ENCODE assay signal across 24 mouse cellular contexts in genomic region chr11:68315551-68316130, GRCm38 (mm10).
DNase-seq lines count a peak whose midpoint lies in the region; ATAC-seq and TF ChIP-seq lines count a peak whose summit lies in the region.
"Had no signal": no experiment of that assay in that cellular context is flagged by ENCODE, and none has a peak within 500 bp of the region (broad histone marks: within the 10 kb centered on the region; RNA-seq: fewer than 3 reads in every experiment).

No protein-coding gene starts in this region.

- H3K36me3 ChIP-seq in embryonic facial prominence, embryonic 13.5 days: no peaks in the 10 kb centered on the region
- H3K36me3 ChIP-seq in small intestine, adult 2 months (ENCODE audit: control insufficient read depth, insufficient read depth, low read length): no peaks in the 10 kb centered on the region
- H3K36me3 ChIP-seq: lung, embryonic 15.5 days; midbrain, embryonic 15.5 days had no signal

- no peak overlapping the region for H3K4me3 ChIP-seq in embryonic facial prominence, embryonic 13.5 days
- H3K4me3 ChIP-seq in small intestine, adult 2 months (ENCODE audit: low read depth, low read length): no peak overlapping the region
- H3K4me3 ChIP-seq: erythroblast, embryonic 14.5 days; hindbrain, embryonic 10.5 days; lung, embryonic 15.5 days; midbrain, embryonic 15.5 days had no signal

- no peak for TF ChIP-seq POLR2A in small intestine, adult 2 months (IDR thresholded peaks at IDR 0.05; ENCODE audit: low read depth, low read length)

- no peak overlapping the region for H3K4me2 ChIP-seq in embryonic facial prominence, embryonic 13.5 days
- H3K4me2 ChIP-seq: liver, embryonic 11.5 days; lung, embryonic 15.5 days; midbrain, embryonic 15.5 days had no signal

- no peak for TF ChIP-seq CTCF in small intestine, adult 2 months (IDR thresholded peaks at IDR 0.05; ENCODE audit: extremely low read depth, insufficient read length, insufficient replicate concordance, low read depth, low read length)

- H3K9me3 ChIP-seq in embryonic facial prominence, embryonic 13.5 days: no peaks in the 10 kb centered on the region; the same call in 1 of the 2 replicates
- H3K9me3 ChIP-seq: lung, embryonic 15.5 days; midbrain, embryonic 15.5 days had no signal

- WGBS in embryonic facial prominence, embryonic 13.5 days: 43% methylated on average over 11 of the region's 11 CpGs
- 74% methylated on average over 11 of the region's 11 CpGs for WGBS in small intestine, adult 2 months

- H3K27ac ChIP-seq in embryonic facial prominence, embryonic 13.5 days: 0 out of 2 replicates have a peak overlapping the region, but pooled peaks have one; percentile 28
- H3K27ac ChIP-seq in small intestine, adult 2 months (ENCODE audit: insufficient read depth, low read depth, low read length): 0 out of 2 replicates have a peak overlapping the region, but pooled peaks have one; percentile 21
- H3K27ac ChIP-seq: hindbrain, embryonic 10.5 days; lung, embryonic 15.5 days; midbrain, embryonic 15.5 days had no signal

- H3K4me1 ChIP-seq in embryonic facial prominence, embryonic 13.5 days: peaks cover 21% of the 10 kb centered on the region
- no peaks in the 10 kb centered on the region for H3K4me1 ChIP-seq in small intestine, adult 2 months (ENCODE audit: control insufficient read depth, insufficient read depth, insufficient read length, low read length)

- no peaks in the 10 kb centered on the region for H3K27me3 ChIP-seq in embryonic facial prominence, embryonic 13.5 days
- H3K27me3 ChIP-seq in small intestine, adult 2 months (ENCODE audit: control insufficient read depth, insufficient read depth, low read length): no peaks in the 10 kb centered on the region
- H3K27me3 ChIP-seq: lung, embryonic 15.5 days; midbrain, embryonic 15.5 days had no signal

- H3K9ac ChIP-seq in embryonic facial prominence, embryonic 13.5 days: no peak overlapping the region
- H3K9ac ChIP-seq: lung, embryonic 15.5 days; midbrain, embryonic 15.5 days had no signal

- DNase-seq in heart, adult 11 months: peak; percentile 84
- DNase-seq in heart, adult 18-20 months: no peak
- DNase-seq in forelimb bud, embryonic 11.5 days (ENCODE audit: low read depth, low spot score): peak; percentile 54
- no peak for DNase-seq in layer of hippocampus, adult 18-20 months (ENCODE audit: low spot score in 2 of 2)
- DNase-seq in spleen, adult 12 weeks (ENCODE audit: low spot score): no peak
- DNase-seq: adrenal gland, postnatal 10 days; cerebellum, adult 8-10 months; cerebellum, postnatal 25 days; heart, postnatal 14 days; kidney, adult 18-20 months; layer of hippocampus, adult 9-11 months; right cerebral cortex, postnatal 25 days; thymus, adult 2 months; thymus, postnatal 4 days had no signal

- no peak for ATAC-seq in embryonic facial prominence, embryonic 13.5 days (ENCODE audit: insufficient number of reproducible peaks, insufficient read depth, low FRiP score, low TSS enrichment, low read depth)
- ATAC-seq: CD4-positive, CD25-positive, alpha-beta regulatory T cell, adult 4 months; forebrain, embryonic 16.5 days; hindbrain, embryonic 16.5 days; midbrain, embryonic 15.5 days had no signal

Comparison
In these comparisons a context has a peak if more than half of its experiments do, and no peak if none do; other contexts are left out.
1. DNase-seq: peak in heart, adult 11 months (single experiment) and forelimb bud, embryonic 11.5 days (single experiment); none in heart, adult 18-20 months (0 of 2), layer of hippocampus, adult 18-20 months (0 of 2) and spleen, adult 12 weeks (single experiment).